Mouse (Mus musculus): ENCODE measurements around the gene Elmsan1. TPM values are rescaled to one million over a fixed set of nuclear protein-coding genes. Genes with fewer than 3 reads are reported as not detected.

The Elmsan1 gene
- total RNA-seq, 2 experiments from 2014 or later: 30.2 to 34.8 TPM

- DNase-seq (ENCODE audit: low spot score in 2 of 2): no peak
Observed at GRCm38 (mm10) chr12:84176126-84176769, 42.4 kb downstream of the Elmsan1 start.

DNA sequence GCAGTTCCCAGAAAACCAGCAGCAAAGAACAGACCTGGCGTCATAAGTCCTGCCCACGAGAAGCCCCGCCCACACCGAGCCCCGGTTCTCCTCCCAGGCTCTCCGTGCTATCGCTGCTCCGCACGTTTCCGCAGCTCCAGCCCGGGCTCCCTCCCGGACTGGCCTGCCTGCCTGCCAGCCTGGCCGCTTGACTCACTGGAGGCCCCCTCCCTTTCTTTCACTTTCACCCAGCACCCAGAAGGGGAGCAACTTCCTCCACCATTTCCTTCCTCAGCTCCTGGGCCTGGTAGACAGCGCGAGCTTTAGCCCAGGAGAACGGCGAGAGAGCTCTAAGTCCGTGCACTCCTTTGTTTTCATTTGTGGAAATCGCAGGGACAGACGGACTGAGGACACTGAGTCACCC is 43.0 kb downstream of the Elmsan1 start:
- peak; percentile 58 to 71 for DNase-seq (ENCODE audit: low spot score in 2 of 2)

DNA sequence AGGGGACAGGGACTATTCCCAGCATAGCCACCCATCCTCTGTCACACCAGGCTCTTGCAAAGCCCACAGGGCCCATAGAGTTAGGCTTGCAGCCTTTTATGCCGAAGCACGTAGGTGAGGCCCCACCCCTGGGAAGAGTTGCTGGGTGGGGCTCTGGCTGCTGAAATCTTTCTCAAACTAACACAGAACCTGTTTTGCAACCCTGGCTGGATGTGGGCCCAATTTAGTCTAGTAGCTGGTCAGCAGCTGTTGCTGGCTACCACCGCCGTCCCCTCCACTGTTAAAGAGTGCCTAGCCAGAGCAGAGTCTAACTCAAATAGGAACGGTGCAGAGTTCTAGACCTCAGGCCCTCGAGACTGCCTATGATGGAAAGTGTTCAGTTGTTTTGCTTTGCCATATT is 43.8 kb downstream of the Elmsan1 start:
- DNase-seq (ENCODE audit: low spot score in 2 of 2): no peak

DNA sequence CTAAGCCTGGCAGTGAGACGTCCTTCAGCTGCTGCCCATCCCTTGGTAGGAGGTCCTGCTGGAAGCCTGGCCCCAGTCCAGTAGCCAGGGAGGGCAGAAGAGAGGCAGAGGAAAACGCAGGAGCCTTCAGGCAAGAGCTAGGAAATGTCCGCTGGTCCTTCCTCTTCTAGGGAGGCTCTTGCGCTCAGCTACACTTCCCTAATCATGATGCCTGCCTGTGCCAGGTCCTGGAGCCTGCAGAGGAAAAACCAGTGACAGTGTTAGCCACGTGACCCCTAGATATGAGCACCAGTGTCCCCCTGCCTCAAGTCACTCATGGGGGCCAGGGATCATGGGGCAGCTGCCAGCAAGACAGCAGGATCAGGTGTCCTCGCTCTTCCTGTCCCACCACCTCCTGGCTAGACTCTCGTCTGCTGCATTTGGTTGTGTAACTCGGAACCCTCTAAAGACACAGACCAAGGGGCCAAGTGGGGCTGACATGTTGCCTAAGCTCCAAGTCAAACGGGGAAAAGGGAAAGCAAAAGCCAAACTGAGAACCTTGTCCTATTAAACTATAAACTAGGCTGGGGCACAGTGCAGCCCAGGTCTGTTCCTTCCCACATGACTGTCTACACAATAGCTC is 44.4 kb downstream of the Elmsan1 start:
- DNase-seq (ENCODE audit: low spot score in 2 of 2): no peak

- no peak for DNase-seq (ENCODE audit: low spot score in 2 of 2)
Observed at GRCm38 (mm10) chr12:84173309-84173915, 45.3 kb downstream of the Elmsan1 start.

DNA sequence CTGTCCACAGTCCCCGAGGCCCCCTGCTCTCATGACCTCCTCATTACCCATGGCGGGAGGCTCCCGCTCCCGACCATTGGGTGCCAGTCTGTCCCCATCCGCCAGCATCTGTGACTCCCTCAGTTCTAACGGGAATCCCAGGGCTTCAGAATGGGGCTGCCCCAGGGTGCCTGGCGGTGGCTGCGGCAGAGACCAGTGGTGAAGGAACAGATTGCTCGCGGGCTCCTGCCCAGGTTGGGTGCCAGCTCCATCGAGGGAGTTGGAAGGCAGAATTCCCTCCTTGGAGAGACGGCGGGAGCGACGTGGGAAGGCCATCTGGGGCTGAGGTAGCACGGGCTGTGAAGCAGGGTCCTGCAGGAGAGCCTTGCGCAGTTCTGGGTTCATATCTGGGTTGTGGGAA is 45.8 kb downstream of the Elmsan1 start:
- no peak for DNase-seq (ENCODE audit: low spot score in 2 of 2)

- DNase-seq (ENCODE audit: low spot score in 2 of 2): no peak
Observed at GRCm38 (mm10) chr12:84172216-84172615, 46.5 kb downstream of the Elmsan1 start.

DNA sequence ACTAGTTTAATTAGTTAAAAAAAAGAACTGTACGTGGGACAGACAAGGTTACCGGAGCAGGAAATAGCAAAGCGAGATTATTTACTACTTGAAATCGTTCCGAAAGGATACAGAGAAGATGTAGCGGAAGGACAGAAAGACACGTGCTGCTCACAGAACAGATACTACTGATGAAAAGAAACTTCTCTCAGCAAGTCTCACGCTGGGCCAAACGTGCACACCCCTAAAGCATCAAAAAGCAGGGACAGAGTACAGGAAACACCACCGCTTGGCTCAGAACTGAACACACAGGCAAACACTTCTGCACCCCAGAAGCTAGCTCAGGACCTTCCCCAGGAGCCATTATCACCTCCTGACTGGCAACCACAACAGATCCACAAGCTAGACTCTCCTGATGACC is 48.1 kb downstream of the Elmsan1 start:
- DNase-seq (ENCODE audit: low spot score in 2 of 2): no peak

DNA sequence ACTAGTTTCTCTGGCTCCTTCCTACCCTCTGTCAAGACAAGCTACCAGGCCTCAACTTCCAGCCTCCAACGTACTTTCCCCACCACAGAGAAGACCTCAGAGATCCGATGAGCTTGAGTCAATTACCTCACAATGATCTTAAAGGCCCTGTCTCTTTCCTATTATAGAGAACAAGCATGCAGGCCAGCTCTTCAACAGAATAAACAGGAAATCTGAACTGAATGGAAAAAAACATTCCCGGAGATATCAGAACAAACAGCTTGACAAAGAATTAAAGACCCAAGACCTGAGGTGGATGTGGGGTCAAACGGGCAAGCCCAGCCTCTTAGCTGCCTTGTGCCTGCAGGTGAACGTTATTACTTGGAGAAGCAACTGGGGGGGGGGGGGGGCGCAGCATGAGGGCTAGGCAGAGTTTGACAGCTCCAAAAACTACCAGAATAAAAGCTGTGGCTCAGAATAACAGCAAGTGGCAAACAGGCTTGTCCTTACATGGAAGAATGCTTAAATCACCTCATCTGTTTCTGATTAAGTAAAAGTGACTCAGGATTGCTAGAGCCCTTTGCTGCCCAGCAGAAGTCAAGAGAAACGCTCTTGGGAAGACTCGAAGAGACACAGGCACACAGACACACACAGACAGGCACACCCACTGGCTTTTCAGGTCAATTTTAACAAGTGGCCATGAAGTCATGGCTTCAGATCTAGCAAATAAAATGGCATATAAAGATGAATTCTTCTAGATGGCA is 52.9 kb downstream of the Elmsan1 start:
- no peak for DNase-seq (ENCODE audit: low spot score in 2 of 2)

GRCm38 (mm10) chr12:84163586-84164110 is 55.0 kb downstream of the Elmsan1 start:
- no peak for DNase-seq (ENCODE audit: low spot score in 2 of 2)

GRCm38 (mm10) chr12:84163133-84163532 is 55.5 kb downstream of the Elmsan1 start:
- no peak for DNase-seq (ENCODE audit: low spot score in 2 of 2)

DNA sequence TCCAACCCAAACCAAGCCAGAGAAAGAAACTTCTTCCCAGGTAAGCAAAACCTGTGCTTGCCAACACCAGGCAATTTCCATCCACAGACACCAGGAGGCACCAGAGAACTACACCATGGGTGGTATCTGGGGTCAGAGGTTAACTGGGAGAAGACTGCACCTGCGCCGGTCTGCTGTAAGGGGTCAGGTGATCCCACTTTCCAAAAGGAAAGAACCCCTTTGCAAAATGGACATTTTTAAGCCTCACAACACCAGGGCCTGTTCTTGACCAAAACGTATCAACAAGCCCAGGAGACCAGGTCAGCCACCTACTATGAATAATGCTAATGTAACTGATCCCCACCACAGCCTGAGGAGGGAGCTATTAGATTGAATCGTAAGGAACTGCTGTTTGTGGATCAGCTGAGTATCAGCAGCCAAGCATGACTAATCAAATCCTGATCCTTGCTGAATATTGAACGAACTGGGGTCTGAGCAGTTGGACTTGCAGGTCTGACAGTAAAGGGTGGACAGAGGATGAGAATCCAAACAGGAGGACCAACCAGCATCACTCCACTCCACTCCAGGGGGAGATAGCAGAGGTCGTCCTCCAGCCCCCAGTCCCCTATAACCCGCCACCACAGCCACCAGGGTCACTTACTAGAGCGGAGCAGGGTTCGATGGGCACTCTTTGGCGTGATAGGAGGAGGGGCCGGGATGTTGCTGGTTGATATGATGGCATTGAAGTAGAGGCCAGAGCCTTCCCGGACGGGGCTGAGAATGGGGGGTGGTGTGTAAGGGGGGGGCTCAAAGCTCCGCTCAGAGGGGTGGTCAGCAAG is 56.9 kb downstream of the Elmsan1 start:
- no peak for DNase-seq (ENCODE audit: low spot score in 2 of 2)

GRCm38 (mm10) chr12:84161116-84161515 is 57.6 kb downstream of the Elmsan1 start:
- no peak for DNase-seq (ENCODE audit: low spot score in 2 of 2)

- DNase-seq (ENCODE audit: low spot score in 2 of 2): no peak
Observed at GRCm38 (mm10) chr12:84160491-84160890, 58.2 kb downstream of the Elmsan1 start.

GRCm38 (mm10) chr12:84158156-84158555 is 60.5 kb downstream of the Elmsan1 start:
- no peak for DNase-seq (ENCODE audit: low spot score in 2 of 2)

- no peak for DNase-seq (ENCODE audit: low spot score in 2 of 2)
Observed at GRCm38 (mm10) chr12:84156210-84156609, 62.5 kb downstream of the Elmsan1 start.

GRCm38 (mm10) chr12:84155523-84155871 is 63.2 kb downstream of the Elmsan1 start:
- DNase-seq (ENCODE audit: low spot score in 2 of 2): no peak

GRCm38 (mm10) chr12:84154786-84155522 is 63.7 kb downstream of the Elmsan1 start:
- no peak for DNase-seq (ENCODE audit: low spot score in 2 of 2)

GRCm38 (mm10) chr12:84153414-84153813 is 65.3 kb downstream of the Elmsan1 start:
- no peak for DNase-seq (ENCODE audit: low spot score in 2 of 2)

Measured in adrenal gland, postnatal 4 days (tissue).